ENCODE assay signal across 8 mouse cellular contexts in the genomic region with DNA sequence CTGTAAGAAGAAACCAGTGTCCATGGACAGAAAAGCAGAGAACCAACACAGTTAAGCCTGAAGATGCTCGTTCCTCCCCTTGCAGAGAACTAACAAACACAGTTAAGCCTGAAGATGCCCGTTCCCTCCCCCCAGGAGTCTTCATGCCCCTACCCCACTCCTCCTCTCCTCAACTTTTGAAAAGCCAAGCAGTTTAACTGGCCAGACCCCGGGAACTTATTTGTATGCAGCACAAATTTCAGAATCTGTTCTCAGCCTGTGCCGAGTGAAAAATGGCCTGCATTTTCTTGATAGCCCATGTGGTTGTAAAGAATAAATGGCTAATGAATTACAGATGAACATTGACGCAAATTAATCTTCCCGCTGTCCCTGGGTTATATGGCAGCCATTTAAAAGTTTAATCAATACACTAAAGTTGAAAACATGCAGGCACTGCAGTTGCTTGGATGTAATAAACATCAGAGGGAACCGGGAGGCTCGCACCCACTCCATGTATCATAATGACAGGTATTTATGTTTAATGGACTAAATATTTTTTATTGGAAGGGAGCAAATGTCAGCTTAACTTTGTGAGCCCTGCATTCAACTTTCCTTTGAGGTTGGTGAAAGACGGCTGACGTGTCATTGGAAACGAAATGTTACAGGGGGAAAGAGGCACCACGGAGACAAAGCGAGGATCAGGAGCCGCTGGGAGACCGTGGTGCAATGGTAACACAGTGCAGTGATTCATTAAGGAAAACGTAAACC.
DNase-seq lines count a peak whose midpoint lies in the region; ATAC-seq and TF ChIP-seq lines count a peak whose summit lies in the region.

No protein-coding gene starts in this region.

- peak overlapping the region; percentile 23; the same call in 1 of the 2 replicates for H3K27ac ChIP-seq in layer of hippocampus, adult 2 months
- peak overlapping the region; percentile 65 for H3K27ac ChIP-seq in embryonic facial prominence, embryonic 15.5 days (replicated peaks)
- peak overlapping the region; percentile 74 for H3K27ac ChIP-seq in intestine, embryonic 15.5 days
- H3K27ac ChIP-seq in neural tube, embryonic 13.5 days (replicated peaks) = peak overlapping the region; percentile 79

- no peaks in the 10 kb centered on the region for H3K36me3 ChIP-seq in embryonic facial prominence, embryonic 15.5 days
- no peaks in the 10 kb centered on the region for H3K36me3 ChIP-seq in intestine, embryonic 15.5 days
- no peaks in the 10 kb centered on the region for H3K36me3 ChIP-seq in neural tube, embryonic 13.5 days

- no peak for DNase-seq in layer of hippocampus, adult 2 months (ENCODE audit: low spot score in 2 of 2)
- DNase-seq in layer of hippocampus, postnatal 10 days (ENCODE audit: low spot score in 2 of 2) = no peak
- no peak for DNase-seq in heart, postnatal 10 days

- TF ChIP-seq CTCF in layer of hippocampus, adult 2 months (conservative IDR thresholded peaks at IDR 0.05) = no peak

- no peak overlapping the region for H3K4me3 ChIP-seq in layer of hippocampus, adult 2 months
- H3K4me3 ChIP-seq in embryonic facial prominence, embryonic 15.5 days (replicated peaks) = no peak overlapping the region
- no peak overlapping the region for H3K4me3 ChIP-seq in intestine, embryonic 15.5 days (replicated peaks)
- H3K4me3 ChIP-seq in neural tube, embryonic 13.5 days = no peak overlapping the region

- no peak overlapping the region for H3K4me2 ChIP-seq in embryonic facial prominence, embryonic 15.5 days (replicated peaks)
- H3K4me2 ChIP-seq in intestine, embryonic 15.5 days (replicated peaks) = no peak overlapping the region
- H3K4me2 ChIP-seq in neural tube, embryonic 13.5 days = peak overlapping the region; percentile 31

- intact Hi-C loops in heart, postnatal 10 days (cut with DNase I) = no loop called here

- peaks cover 11% of the 10 kb centered on the region for H3K4me1 ChIP-seq in embryonic facial prominence, embryonic 15.5 days
- H3K4me1 ChIP-seq in intestine, embryonic 15.5 days (replicated peaks) = peaks cover 10% of the 10 kb centered on the region; the same call in 1 of the 2 replicates
- H3K4me1 ChIP-seq in neural tube, embryonic 13.5 days (replicated peaks) = peaks cover 34% of the 10 kb centered on the region

- no peaks in the 10 kb centered on the region for H3K9me3 ChIP-seq in embryonic facial prominence, embryonic 15.5 days (replicated peaks)
- H3K9me3 ChIP-seq in intestine, embryonic 15.5 days = no peaks in the 10 kb centered on the region
- no peaks in the 10 kb centered on the region for H3K9me3 ChIP-seq in neural tube, embryonic 13.5 days

- ATAC-seq in embryonic facial prominence, embryonic 15.5 days (ENCODE audit: insufficient number of reproducible peaks, low FRiP score, low TSS enrichment, low read depth) = no peak
- ATAC-seq in intestine, embryonic 15.5 days = peak; percentile 59
- ATAC-seq in neural tube, embryonic 13.5 days (ENCODE audit: low read depth) = peak; percentile 89
- no peak for ATAC-seq in megakaryocyte progenitor cell, adult 5-6 weeks (replicated peaks; ENCODE audit: poor library complexity)
- ATAC-seq in cerebellum, adult (ENCODE audit: insufficient number of reproducible peaks, low FRiP score, low TSS enrichment) = no peak

- 48% methylated on average over 16 of the region's 16 CpGs for WGBS in embryonic facial prominence, embryonic 15.5 days
- WGBS in intestine, embryonic 15.5 days = 28% methylated on average over 16 of the region's 16 CpGs
- WGBS in neural tube, embryonic 13.5 days = 11% methylated on average over 16 of the region's 16 CpGs

- H3K27me3 ChIP-seq in embryonic facial prominence, embryonic 15.5 days = no peaks in the 10 kb centered on the region
- H3K27me3 ChIP-seq in intestine, embryonic 15.5 days (replicated peaks) = no peaks in the 10 kb centered on the region
- no peaks in the 10 kb centered on the region for H3K27me3 ChIP-seq in neural tube, embryonic 13.5 days

- H3K9ac ChIP-seq in embryonic facial prominence, embryonic 15.5 days = no peak overlapping the region
- H3K9ac ChIP-seq in intestine, embryonic 15.5 days = no peak overlapping the region
- H3K9ac ChIP-seq in neural tube, embryonic 13.5 days = peak overlapping the region; percentile 45; the same call in 1 of the 2 replicates

Comparison
In these comparisons a context has a peak if more than half of its experiments do, and no peak if none do; other contexts are left out.
1. H3K27ac ChIP-seq: peak in every context shown above with its lines; median percentile 79 in neural tube, embryonic 13.5 days; 74 in intestine, embryonic 15.5 days; 65 in embryonic facial prominence, embryonic 15.5 days; 23 in layer of hippocampus, adult 2 months.
2. ATAC-seq: peak in intestine, embryonic 15.5 days (single experiment) and neural tube, embryonic 13.5 days (single experiment); none in embryonic facial prominence, embryonic 15.5 days (single experiment), megakaryocyte progenitor cell, adult 5-6 weeks (single experiment) and cerebellum, adult (single experiment).